Mouse (Mus musculus) myocyte (in vitro differentiated cells): ENCODE results near the gene Panx1.

Experiments used
- CEBPB ChIP-seq: IDR thresholded peaks from 2 replicates; pipeline ENCODE4 v1.6.1; 2011; ENCODE audit warnings: mild to moderate bottlenecking, moderate library complexity; ENCODE audit not compliant: poor library complexity, insufficient read depth, severe bottlenecking
- E2F4 ChIP-seq: IDR thresholded peaks from one replicate; pipeline ENCODE4 v1.6.1; 2011; ENCODE audit warnings: mild to moderate bottlenecking, control low read depth, moderate library complexity; ENCODE audit not compliant: insufficient read depth
- MAX ChIP-seq: IDR thresholded peaks from one replicate; pipeline ENCODE4 v1.6.1; 2011; ENCODE audit warnings: low read depth, mild to moderate bottlenecking, control low read depth
- POLR2A ChIP-seq: IDR thresholded peaks from one replicate; pipeline ENCODE4 v1.6.1; 2011; ENCODE audit warnings: low read depth, mild to moderate bottlenecking, control low read depth, moderate library complexity; ENCODE audit not compliant: insufficient read length
- REST ChIP-seq: IDR thresholded peaks from one replicate; pipeline ENCODE4 v1.6.1; 2011; ENCODE audit warnings: mild to moderate bottlenecking, control low read depth, moderate library complexity; ENCODE audit not compliant: insufficient read depth, insufficient read length
- USF1 ChIP-seq: IDR thresholded peaks from one replicate; pipeline ENCODE4 v1.6.1; 2011; ENCODE audit warnings: low read depth, mild to moderate bottlenecking, control low read depth, moderate library complexity

GRCm38 (mm10) chr9:14995525-14995924 is 49.8 kb downstream of the Panx1 start:
- TF ChIP-seq USF1 (no peak), CEBPB (no peak), MAX (no peak), POLR2A (no peak), REST (no peak), E2F4 (no peak)
